Mouse (Mus musculus): ENCODE data around the gene Pnrc1. TPM values are rescaled to one million over a fixed set of nuclear protein-coding genes. Genes with fewer than 3 reads are reported as not detected.

Pnrc1 gene
- polyA plus RNA-seq, 1 experiment, result 32.3 TPM

- H3K4me3 ChIP-seq (ENCODE audit: insufficient read depth, low read depth, low read length), result no peak overlapping the region
- peaks cover 5% of the 10 kb centered on the region for H3K36me3 ChIP-seq (ENCODE audit: control insufficient read depth, insufficient read depth, low read length)
- DNase-seq, result no peak
- TF ChIP-seq POLR2A (IDR thresholded peaks at IDR 0.05; ENCODE audit: low read depth, low read length), result no peak
- TF ChIP-seq CTCF (conservative IDR thresholded peaks at IDR 0.05; ENCODE audit: insufficient read depth, insufficient read length, low read depth, low read length), result no peak
- no peak overlapping the region for H3K27ac ChIP-seq (ENCODE audit: insufficient read depth, low read depth, low read length)
- WGBS, result 85% methylated on average over 1 of the region's 1 CpGs
- no peaks in the 10 kb centered on the region for H3K27me3 ChIP-seq (replicated peaks; ENCODE audit: control insufficient read depth, insufficient read depth, low read length)
- peaks cover 6% of the 10 kb centered on the region for H3K4me1 ChIP-seq (ENCODE audit: control insufficient read depth, insufficient read depth, low read length)
Measured at GRCm38 (mm10) chr4:33249716-33250230, 40.2 kb downstream of the Pnrc1 start.

GRCm38 (mm10) chr4:33248915-33249314 lies 41.0 kb downstream of the Pnrc1 start:
- 2% methylated on average over 4 of the region's 4 CpGs for WGBS

GRCm38 (mm10) chr4:33248062-33248889 lies 41.7 kb downstream of the Pnrc1 start:
- Histone ChIP-seq H3K27ac (ENCODE audit: insufficient read depth, low read depth, low read length) (peak overlapping the region; percentile 98), H3K4me1 (ENCODE audit: control insufficient read depth, insufficient read depth, low read length) (peaks cover 6% of the 10 kb centered on the region), H3K4me3 (ENCODE audit: insufficient read depth, low read depth, low read length) (peak overlapping the region; percentile 83), H3K36me3 (ENCODE audit: control insufficient read depth, insufficient read depth, low read length) (peaks cover 7% of the 10 kb centered on the region), H3K27me3 (replicated peaks; ENCODE audit: control insufficient read depth, insufficient read depth, low read length) (no peaks in the 10 kb centered on the region)
- WGBS, result under 1% methylated on average over 88 of the region's 88 CpGs
- peak; percentile 99 for DNase-seq
- TF ChIP-seq CTCF (conservative IDR thresholded peaks at IDR 0.05; ENCODE audit: insufficient read depth, insufficient read length, low read depth, low read length) (no peak), POLR2A (IDR thresholded peaks at IDR 0.05; ENCODE audit: low read depth, low read length) (peak; percentile 94)

More at GRCm38 (mm10) chr4:33248915-33249314, 41.0 kb downstream of the Pnrc1 start:
- Histone ChIP-seq H3K4me3 (ENCODE audit: insufficient read depth, low read depth, low read length) (no peak overlapping the region), H3K27ac (ENCODE audit: insufficient read depth, low read depth, low read length) (peak overlapping the region; percentile 30; the same call in 1 of the 2 replicates), H3K27me3 (replicated peaks; ENCODE audit: control insufficient read depth, insufficient read depth, low read length) (no peaks in the 10 kb centered on the region), H3K36me3 (ENCODE audit: control insufficient read depth, insufficient read depth, low read length) (peaks cover 7% of the 10 kb centered on the region), H3K4me1 (ENCODE audit: control insufficient read depth, insufficient read depth, low read length) (peaks cover 6% of the 10 kb centered on the region)
- no peak for TF ChIP-seq CTCF (conservative IDR thresholded peaks at IDR 0.05; ENCODE audit: insufficient read depth, insufficient read length, low read depth, low read length)
- no peak for TF ChIP-seq POLR2A (IDR thresholded peaks at IDR 0.05; ENCODE audit: low read depth, low read length)
- peak; percentile 70 for DNase-seq

- H3K4me1 ChIP-seq (ENCODE audit: control insufficient read depth, insufficient read depth, low read length), result peaks cover 6% of the 10 kb centered on the region
- H3K27me3 ChIP-seq (replicated peaks; ENCODE audit: control insufficient read depth, insufficient read depth, low read length), result no peaks in the 10 kb centered on the region
- H3K27ac ChIP-seq (ENCODE audit: insufficient read depth, low read depth, low read length), result peak overlapping the region; percentile 98
- TF ChIP-seq CTCF (conservative IDR thresholded peaks at IDR 0.05; ENCODE audit: insufficient read depth, insufficient read length, low read depth, low read length) (no peak), POLR2A (IDR thresholded peaks at IDR 0.05; ENCODE audit: low read depth, low read length) (peak; percentile 44)
- peaks cover 7% of the 10 kb centered on the region for H3K36me3 ChIP-seq (ENCODE audit: control insufficient read depth, insufficient read depth, low read length)
- peak overlapping the region; percentile 83 for H3K4me3 ChIP-seq (ENCODE audit: insufficient read depth, low read depth, low read length)
- whole genome bisulfite sequencing, result under 1% methylated on average over 60 of the region's 60 CpGs
- DNase-seq, result peak; percentile 100
Measured at GRCm38 (mm10) chr4:33247479-33248053, 42.4 kb downstream of the Pnrc1 start.

GRCm38 (mm10) chr4:33245853-33246395 lies 44.0 kb downstream of the Pnrc1 start:
- Histone ChIP-seq H3K36me3 (ENCODE audit: control insufficient read depth, insufficient read depth, low read length) (peaks cover 7% of the 10 kb centered on the region), H3K4me3 (ENCODE audit: insufficient read depth, low read depth, low read length) (peak overlapping the region; percentile 31; the same call in 1 of the 2 replicates), H3K27me3 (replicated peaks; ENCODE audit: control insufficient read depth, insufficient read depth, low read length) (no peaks in the 10 kb centered on the region), H3K27ac (ENCODE audit: insufficient read depth, low read depth, low read length) (no peak overlapping the region), H3K4me1 (ENCODE audit: control insufficient read depth, insufficient read depth, low read length) (peaks cover 6% of the 10 kb centered on the region)
- DNase-seq, result peak; percentile 58
- 26% methylated on average over 14 of the region's 14 CpGs for WGBS
- TF ChIP-seq POLR2A (IDR thresholded peaks at IDR 0.05; ENCODE audit: low read depth, low read length), result no peak
- no peak for TF ChIP-seq CTCF (conservative IDR thresholded peaks at IDR 0.05; ENCODE audit: insufficient read depth, insufficient read length, low read depth, low read length)

GRCm38 (mm10) chr4:33243921-33244320 lies 46.0 kb downstream of the Pnrc1 start:
- Histone ChIP-seq H3K27ac (ENCODE audit: insufficient read depth, low read depth, low read length) (no peak overlapping the region), H3K27me3 (replicated peaks; ENCODE audit: control insufficient read depth, insufficient read depth, low read length) (no peaks in the 10 kb centered on the region), H3K36me3 (ENCODE audit: control insufficient read depth, insufficient read depth, low read length) (peaks cover 7% of the 10 kb centered on the region), H3K4me3 (ENCODE audit: insufficient read depth, low read depth, low read length) (no peak overlapping the region), H3K4me1 (ENCODE audit: control insufficient read depth, insufficient read depth, low read length) (peaks cover 4% of the 10 kb centered on the region)
- WGBS, result 50% methylated on average over 4 of the region's 4 CpGs
- DNase-seq, result no peak
- TF ChIP-seq POLR2A (IDR thresholded peaks at IDR 0.05; ENCODE audit: low read depth, low read length) (no peak), CTCF (conservative IDR thresholded peaks at IDR 0.05; ENCODE audit: insufficient read depth, insufficient read length, low read depth, low read length) (no peak)
